Mouse (Mus musculus) yolk sac, embryonic 10.5 days (tissue): ENCODE measurements around the gene Pex16.

ENCODE experiments used
- DNase-seq: peaks from one replicate; pipeline ENCODE4 v3.0.0-alpha.2; 2017; ENCODE audit warnings: low spot score

Pex16 gene

GRCm38 (mm10) chr2:92370375-92370774, 4.1 kb upstream of the Pex16 start:
- no peak for DNase-seq

- DNase-seq: peak; percentile 88
Observed at GRCm38 (mm10) chr2:92370821-92371805, 3.4 kb upstream of the Pex16 start.

DNA sequence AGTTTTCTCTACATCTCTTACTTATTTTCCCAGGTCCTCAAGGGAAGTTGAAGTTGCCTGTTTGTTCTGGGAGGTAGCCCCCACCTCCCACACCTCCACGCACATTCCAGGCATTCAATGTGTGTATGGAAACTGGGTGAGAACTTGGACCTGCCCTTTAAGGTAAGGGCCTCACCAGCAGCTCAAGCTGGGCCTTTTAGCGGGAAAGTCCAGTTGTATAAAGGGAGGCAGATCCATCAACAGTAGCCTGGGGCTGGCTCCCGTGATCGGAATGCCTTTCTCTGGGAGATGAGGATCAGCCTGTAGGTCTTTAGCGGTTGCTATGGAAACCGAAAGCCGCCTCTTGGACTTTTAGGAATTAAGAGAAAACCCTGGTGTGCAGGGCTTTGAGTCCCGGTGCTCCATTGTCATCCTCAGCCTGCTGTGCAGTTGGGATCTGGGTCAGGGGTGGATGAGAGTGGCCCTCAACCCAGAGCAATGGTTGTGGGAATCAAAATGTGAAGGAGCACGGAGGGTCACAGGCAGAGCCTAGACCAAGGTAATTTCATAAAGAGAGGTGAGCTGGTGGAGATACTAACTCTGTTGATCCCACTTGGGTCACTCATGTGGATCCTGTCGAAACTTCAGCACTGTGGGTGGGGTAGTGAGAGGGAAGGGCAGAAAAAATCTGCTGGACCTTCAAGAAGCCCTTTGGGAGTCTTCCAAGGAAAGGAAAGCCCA, 2.3 kb upstream of the Pex16 start:
- DNase-seq: peak; percentile 32

DNA sequence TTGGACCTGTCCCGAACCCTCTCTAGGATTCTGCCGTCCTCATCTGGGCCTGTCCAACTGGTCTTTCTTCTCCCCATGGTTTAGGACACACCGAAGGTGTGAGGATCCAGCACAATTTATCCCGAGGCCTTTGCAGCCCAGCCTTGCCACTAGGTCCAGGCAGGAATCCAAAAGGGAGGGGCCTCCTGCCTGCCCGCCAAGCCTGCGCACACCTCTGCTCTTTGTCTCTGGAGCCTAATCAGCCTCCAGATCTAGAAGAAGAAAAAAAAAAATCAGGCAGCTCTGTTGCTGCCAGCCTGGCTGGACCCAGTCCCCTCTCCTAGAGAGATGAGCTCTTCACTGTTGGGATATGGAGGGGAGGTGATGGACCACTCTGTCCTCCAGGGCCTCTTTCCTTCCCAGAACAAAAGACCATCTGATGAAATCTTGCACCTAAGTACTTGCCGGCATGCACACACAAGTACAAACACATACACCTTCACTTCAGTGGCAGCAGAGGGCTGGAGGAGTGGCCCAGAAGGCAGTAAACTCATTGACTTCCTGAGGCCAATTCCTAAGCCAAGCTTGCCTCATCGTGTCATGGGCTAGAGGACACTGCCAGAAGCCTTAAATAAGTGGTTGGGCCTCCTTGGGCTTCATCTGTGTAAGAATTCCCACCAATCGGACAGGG, 1.6 kb upstream of the Pex16 start:
- peak; percentile 53 for DNase-seq

DNA sequence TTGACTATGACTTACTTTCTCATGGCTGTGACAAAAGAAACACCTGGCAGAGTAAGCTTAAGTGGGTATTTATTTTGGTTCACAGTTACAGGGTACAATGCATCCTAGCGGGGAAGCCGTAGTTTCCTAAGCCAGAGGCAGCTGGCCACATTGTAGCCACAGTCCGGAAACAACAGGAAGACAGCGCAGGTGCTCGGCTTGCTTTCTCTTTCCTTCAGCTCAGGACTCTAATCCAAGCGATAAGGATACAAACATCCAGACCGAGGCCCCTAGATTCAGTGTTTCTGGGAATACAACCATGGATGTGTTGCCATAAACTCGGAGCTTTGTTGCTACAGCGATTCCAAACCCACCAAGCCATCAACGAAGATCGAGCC, 1.1 kb upstream of the Pex16 start:
- DNase-seq: no peak

- peak; percentile 99 for DNase-seq
Observed at GRCm38 (mm10) chr2:92375099-92375623, 685 bp downstream of the Pex16 start.

DNA sequence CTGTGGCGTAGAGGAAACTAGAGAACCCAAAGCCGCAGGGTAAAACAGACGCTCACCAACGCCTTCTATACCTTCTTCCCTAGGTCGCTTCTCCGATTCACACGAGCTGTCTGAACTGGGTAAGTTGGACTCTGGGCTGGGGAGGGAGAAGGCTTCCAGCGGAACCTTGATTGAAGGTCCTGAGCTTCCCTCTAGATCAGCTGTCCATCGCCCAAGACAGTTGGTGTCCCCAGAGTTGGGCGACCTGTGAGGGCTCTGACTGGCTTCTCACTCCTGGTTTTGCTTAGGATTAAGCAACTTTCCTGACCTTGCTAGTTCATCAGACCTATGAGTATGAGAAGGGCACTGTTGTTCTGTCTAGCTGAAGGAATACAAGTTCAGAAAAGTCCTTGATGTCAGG, 1.3 kb downstream of the Pex16 start:
- no peak for DNase-seq

DNA sequence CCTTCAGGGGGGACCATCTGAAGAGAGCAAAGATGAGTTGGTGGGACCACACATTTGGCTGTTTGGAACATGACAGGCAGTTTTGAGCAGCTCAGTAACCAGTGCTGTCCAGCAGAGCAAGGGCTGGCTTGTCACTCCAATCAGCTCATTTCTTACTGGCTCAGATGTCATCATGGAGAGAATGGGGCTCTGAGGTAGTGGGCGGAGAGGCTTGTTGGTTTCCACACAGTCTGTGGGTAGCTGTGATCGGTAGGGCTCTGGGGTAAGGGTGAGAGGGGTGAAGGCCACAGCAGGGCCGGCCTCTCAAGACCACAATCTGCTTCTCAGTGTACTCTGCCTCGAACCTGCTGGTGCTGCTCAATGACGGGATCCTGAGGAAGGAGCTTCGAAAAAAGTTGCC, 1.8 kb downstream of the Pex16 start:
- no peak for DNase-seq

DNA sequence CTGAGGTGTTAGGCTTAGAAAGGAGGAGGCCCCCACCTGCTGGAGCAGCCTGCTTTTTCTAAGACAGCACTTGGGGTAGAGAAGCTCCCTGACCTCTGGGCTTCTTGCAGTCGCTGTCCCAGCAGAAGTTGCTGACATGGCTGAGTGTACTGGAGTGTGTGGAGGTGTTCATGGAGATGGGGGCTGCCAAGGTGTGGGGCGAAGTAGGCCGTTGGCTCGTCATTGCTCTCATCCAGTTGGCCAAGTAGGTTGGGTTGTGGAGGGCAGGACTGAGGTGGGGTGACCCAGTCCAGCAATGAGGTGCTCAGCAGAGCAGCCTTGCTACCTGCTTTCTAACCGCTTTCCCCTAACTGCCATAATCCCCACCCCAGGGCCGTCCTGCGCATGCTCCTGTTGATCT, 2.8 kb downstream of the Pex16 start:
- no peak for DNase-seq

- no peak for DNase-seq
Observed at GRCm38 (mm10) chr2:92379783-92380494, 5.5 kb downstream of the Pex16 start.

DNA sequence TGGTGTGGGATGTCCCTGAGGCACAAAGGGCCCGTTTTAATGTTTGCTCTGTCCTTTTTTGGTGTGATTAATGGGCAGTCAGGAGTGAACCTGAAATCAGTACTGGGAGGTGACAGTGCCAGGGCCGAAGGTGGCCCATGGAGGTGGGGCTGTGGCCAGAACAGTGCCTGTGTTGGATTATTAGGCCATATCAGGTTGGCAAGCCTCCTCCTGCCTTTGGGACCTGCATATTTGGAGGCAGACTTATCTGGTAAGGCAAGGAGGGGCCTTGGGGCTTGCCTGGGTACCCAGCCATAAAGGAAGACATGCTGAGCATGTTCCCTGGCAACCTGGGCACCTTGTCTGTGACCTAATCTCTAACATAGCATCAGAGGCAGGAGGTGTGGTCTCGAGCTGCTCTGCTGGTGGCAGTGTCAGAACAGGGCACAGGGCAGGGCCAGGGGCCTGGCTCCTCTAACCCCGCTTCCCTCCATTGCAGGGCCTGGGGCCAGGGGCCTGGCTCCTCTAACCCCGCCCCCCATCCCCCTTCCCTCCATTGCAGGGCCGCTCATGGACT, 6.1 kb downstream of the Pex16 start:
- DNase-seq: no peak

DNA sequence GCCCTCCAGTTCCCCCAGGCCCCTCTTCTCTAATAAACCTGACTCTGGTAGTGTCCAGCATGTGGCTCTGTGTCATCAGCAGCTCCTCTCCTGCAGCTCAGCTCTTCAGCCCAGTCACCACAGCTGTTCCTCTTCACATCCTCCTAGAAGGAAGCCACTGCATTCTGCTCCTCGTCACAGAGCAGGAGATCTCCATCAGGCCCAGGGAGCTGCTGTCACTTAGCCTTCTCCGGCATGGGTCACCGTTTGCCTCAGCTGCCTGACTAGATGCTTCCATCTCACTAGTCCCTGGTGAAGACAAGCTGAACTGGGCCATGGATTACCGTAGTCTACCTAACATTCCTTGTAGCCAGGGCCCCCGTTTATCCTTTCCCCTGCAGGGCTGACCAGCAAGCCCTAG, 6.7 kb downstream of the Pex16 start:
- no peak for DNase-seq

- DNase-seq: no peak
Observed at GRCm38 (mm10) chr2:92381901-92382588, 7.6 kb downstream of the Pex16 start, which contains the start of gene 1700029I15Rik. 1700029I15Rik (plus strand) TSS chr2:92382538.

- DNase-seq: no peak
Observed at GRCm38 (mm10) chr2:92382759-92383158, 8.3 kb downstream of the Pex16 start.

- DNase-seq: no peak
Observed at GRCm38 (mm10) chr2:92384101-92384500, 9.6 kb downstream of the Pex16 start.

DNA sequence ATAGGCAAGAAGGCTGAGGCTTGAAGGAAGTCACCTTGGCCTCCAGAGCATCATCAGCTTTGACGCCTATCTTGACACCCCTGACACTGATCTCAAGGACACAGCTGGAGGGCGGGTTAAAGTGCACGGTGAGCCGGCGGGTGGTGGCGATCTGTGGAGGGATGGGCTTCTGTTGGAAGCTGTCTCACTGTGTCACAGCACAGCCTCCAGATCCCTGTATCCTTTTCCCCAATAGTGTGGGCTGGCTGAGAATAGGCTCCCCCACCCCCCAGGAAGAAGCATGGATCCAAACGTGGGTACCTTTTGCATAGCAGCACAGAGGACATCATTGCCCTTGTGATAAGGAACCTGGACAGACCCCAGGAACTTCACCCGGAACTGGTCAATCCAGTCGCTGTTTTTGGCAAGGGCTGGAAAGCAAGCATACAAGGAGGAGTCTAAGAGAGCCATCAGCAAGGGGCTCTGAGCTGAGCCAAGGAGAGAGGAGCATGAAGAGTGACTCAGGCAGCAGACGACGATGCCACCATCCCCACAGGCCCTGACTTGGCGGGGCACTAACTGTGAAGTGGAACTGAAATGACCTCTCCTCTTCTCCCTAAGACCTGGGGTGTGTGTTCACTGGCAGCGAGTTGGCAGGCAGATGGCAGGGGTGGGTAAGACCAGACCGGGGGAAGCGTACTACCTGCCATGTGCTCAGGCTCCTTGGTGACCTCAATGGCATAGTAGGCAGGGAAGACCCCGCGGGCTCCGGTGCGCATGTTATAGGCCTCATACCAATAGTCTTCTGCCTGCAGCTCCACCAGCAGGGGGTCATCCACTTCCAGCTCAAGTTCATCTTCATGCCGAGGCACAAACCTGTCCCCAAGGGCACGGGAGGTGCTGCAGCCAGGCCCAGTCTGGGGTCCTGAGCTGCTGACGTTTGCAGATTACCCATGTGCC, 10.9 kb downstream of the Pex16 start:
- DNase-seq: no peak

DNA sequence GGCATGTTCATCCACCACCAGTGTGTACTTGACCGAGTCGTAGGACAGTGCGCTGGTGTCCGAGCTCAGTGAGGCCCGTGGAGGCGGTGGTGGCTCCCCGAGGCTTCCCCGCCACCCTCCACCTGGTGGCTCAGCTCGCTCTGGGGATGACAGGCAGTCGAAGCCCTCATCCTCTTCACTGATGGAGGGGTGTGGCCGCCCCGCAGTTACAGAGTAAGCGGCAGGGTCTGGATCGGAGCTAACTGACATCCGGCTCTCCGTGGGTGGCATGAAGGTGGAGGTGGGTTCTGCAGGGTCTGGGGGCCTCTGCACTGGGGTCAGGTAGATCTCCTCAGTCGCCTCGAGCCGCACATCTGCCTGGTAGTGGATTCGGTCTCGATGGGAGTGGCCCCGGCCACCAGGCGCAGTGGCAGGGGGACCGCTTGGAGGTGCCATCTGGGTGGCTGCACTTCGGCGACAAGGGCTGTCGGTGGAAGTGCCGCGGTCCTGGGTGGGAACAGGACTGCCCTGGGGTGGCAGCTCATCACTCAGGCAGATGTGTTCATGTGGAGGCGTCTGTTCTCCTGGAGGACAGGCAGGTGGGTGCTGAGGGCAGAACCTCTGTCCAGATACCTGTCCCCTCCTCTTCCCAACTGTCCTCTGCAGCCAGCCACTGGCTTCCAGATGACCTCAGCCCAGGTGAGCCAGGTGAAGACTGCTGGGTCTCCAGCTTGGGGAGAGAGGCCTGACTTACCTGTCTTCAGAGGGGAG, 12.5 kb downstream of the Pex16 start:
- DNase-seq: no peak

DNA sequence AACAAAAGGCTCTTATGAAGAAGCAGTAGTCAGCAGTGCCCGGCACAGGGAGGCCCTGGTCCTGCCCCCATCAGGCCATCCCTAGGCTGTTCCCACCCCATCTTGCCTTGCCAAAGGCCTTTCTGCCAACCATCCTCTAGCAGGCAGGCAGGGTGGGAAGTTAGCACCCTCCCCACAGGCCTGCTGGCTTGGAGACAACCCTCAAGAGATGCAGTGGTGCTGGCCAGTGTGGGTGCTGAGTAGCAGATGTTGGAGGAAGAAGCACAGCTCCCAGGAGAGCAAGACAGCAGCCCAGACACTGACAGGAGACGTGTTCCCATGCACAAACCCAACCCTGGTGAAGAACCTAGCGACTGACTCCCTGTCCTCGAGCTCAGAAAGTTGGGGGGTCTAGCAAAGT, 13.2 kb downstream of the Pex16 start:
- no peak for DNase-seq

DNA sequence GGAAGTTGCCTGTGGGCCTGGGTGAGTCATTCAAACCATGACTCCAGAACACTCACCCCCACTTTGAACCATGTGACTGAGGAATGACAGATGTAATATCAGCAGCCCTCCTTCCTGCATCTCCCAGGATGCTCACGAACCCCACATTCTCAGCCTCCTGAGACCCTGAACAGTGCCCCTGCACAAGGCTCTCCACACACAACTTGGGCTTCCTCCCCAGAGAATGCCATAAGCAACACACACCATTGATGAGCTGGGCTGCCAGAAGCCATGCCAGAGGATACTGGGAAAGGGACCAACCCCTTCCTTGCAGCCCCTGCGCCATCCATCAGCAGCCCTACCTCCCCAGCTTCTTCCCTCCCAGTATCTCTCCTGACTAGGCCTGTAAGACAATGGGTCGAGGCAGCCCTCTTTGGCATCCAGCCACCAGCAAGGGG, 13.6 kb downstream of the Pex16 start:
- DNase-seq: no peak
